Mouse (Mus musculus): ENCODE data around the gene Pik3r1. TPM values are rescaled to one million over a fixed set of nuclear protein-coding genes. Genes with fewer than 3 reads are reported as not detected.

Pik3r1 gene
- polyA plus RNA-seq, 1 experiment from 2014 or later: 18.5 TPM

DNA sequence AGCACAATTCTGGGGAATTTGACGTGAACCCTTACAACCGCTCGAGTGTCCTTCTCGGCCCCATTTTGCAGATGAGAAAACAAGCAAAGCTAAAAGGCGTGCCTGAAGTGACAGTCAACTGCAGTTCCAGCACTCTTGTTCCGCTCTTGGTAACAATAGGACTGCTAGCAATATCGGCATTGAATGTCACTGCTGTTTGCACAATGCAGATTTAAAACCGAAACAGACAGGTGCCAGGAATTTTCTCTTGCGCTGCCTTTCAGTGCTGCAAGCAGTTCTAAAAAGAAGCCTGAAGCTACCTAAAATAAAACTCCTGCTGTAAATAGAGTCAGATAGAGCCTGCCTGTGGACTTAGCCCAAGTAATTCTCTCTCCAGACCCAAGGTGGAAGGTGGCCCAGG is 4.3 kb downstream of the Pik3r1 start:
- TF ChIP-seq EP300 (IDR thresholded peaks at IDR 0.05; ENCODE audit: low read depth) (no peak), CTCF (IDR thresholded peaks at IDR 0.05; ENCODE audit: low read depth) (no peak)
- DNase-seq: no peak
- 71% methylated on average over 9 of the region's 9 CpGs for WGBS (ENCODE audit: insufficient replicate concordance)
- ATAC-seq: no peak
- peak overlapping the region; percentile 67 for H3K4me2 ChIP-seq (ENCODE audit: low read depth, low read length)
- peaks cover 68% of the 10 kb centered on the region for H3K4me1 ChIP-seq (ENCODE audit: insufficient read depth)
- H3K27me3 ChIP-seq (ENCODE audit: insufficient read depth, low read length): no peaks in the 10 kb centered on the region
- H3K9ac ChIP-seq (replicated peaks): peak overlapping the region; percentile 27; the same call in 1 of the 2 replicates
- H3K36me3 ChIP-seq (replicated peaks; ENCODE audit: insufficient read depth, low read length): no peaks in the 10 kb centered on the region
- peak overlapping the region; percentile 85 for H3K27ac ChIP-seq (ENCODE audit: low read depth)
- peak overlapping the region; percentile 13; the same call in 1 of the 2 replicates for H3K4me3 ChIP-seq (ENCODE audit: low read depth, low read length)
- no peaks in the 10 kb centered on the region for H3K9me3 ChIP-seq (ENCODE audit: low read length)

DNA sequence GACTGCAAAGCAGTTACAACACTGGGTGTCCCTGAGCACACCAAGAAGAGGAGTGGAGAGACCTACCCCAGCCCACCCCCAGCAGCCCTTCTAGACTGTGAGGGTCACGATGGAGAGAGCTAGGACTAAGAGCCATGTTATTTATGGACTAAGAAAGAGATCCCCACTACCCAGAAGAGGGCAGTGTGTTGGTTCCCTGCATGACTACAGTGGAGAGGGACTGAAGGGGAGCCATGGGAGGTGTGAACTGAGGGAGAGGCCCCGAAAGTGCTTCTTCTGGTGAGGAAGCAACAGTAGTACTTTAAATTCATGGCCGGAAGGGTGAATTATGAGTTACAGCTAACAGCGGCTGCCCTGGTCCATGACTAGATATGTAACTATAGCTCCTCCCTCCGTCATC is 4.9 kb downstream of the Pik3r1 start:
- H3K4me3 ChIP-seq (ENCODE audit: low read depth, low read length): no peak overlapping the region
- peaks cover 73% of the 10 kb centered on the region for H3K4me1 ChIP-seq (ENCODE audit: insufficient read depth)
- no peaks in the 10 kb centered on the region for H3K27me3 ChIP-seq (ENCODE audit: insufficient read depth, low read length)
- no peak for TF ChIP-seq EP300 (IDR thresholded peaks at IDR 0.05; ENCODE audit: low read depth)
- peak; percentile 34 for TF ChIP-seq CTCF (IDR thresholded peaks at IDR 0.05; ENCODE audit: low read depth)
- no peak overlapping the region for H3K9ac ChIP-seq (replicated peaks)
- DNase-seq: no peak
- H3K27ac ChIP-seq (ENCODE audit: low read depth): peak overlapping the region; percentile 85
- peak overlapping the region; percentile 67 for H3K4me2 ChIP-seq (ENCODE audit: low read depth, low read length)
- no peaks in the 10 kb centered on the region for H3K9me3 ChIP-seq (ENCODE audit: low read length)
- WGBS (ENCODE audit: insufficient replicate concordance): 62% methylated on average over 5 of the region's 5 CpGs
- ATAC-seq: no peak
- no peaks in the 10 kb centered on the region; the same call in 1 of the 2 replicates for H3K36me3 ChIP-seq (replicated peaks; ENCODE audit: insufficient read depth, low read length)

DNA sequence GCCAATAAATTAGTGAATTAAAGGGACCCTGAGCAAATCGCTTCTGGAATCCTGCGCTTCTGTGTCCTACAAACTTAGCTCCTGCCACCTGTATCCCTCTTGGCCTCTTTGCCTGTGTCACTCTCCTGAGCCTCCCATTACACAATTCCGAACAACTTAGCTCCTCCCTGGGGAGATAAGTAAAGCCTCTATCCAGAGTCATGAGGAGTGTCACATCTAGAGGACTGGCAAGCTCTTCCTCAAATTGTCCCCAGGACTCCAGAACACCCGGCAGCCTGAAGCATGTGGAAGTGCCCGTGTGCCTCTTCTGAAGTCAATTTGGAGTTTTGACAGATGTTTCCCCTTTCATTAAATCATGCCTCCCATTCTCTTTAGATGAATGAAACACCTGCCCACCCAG is 6.4 kb downstream of the Pik3r1 start:
- ATAC-seq (no peak), DNase-seq (no peak)
- H3K4me3 ChIP-seq (ENCODE audit: low read depth, low read length): no peak overlapping the region
- peaks cover 9% of the 10 kb centered on the region for H3K36me3 ChIP-seq (replicated peaks; ENCODE audit: insufficient read depth, low read length)
- H3K27ac ChIP-seq (ENCODE audit: low read depth): no peak overlapping the region
- TF ChIP-seq CTCF (IDR thresholded peaks at IDR 0.05; ENCODE audit: low read depth) (no peak), EP300 (IDR thresholded peaks at IDR 0.05; ENCODE audit: low read depth) (no peak)
- H3K9me3 ChIP-seq (ENCODE audit: low read length): no peaks in the 10 kb centered on the region
- no peaks in the 10 kb centered on the region for H3K27me3 ChIP-seq (ENCODE audit: insufficient read depth, low read length)
- H3K4me1 ChIP-seq (ENCODE audit: insufficient read depth): peaks cover 78% of the 10 kb centered on the region
- peak overlapping the region; percentile 6; the same call in 1 of the 2 replicates for H3K4me2 ChIP-seq (ENCODE audit: low read depth, low read length)
- H3K9ac ChIP-seq (replicated peaks): no peak overlapping the region
- 37% methylated on average over 5 of the region's 5 CpGs for WGBS (ENCODE audit: insufficient replicate concordance)

DNA sequence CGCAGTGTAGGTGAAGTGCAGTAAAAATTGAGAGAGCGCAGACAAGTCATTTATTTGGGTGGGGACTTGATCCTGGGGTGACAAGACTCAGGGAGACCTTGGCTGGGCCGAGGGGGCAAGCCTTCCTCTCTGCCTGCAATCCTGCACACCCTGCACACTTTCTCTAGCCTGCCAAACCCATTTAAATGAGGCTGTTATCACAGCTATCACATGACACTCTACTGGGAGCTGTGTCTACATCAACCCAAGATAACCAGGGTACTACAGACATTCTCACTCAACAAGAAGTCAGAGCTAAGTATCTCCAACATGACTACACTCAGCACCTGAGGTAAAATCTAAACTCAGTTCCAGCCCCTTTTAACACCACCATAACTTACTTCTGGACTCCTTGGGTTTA is 7.1 kb downstream of the Pik3r1 start:
- Histone ChIP-seq H3K27me3 (ENCODE audit: insufficient read depth, low read length) (no peaks in the 10 kb centered on the region), H3K4me1 (ENCODE audit: insufficient read depth) (peaks cover 71% of the 10 kb centered on the region), H3K4me2 (ENCODE audit: low read depth, low read length) (peak overlapping the region; percentile 36), H3K9ac (replicated peaks) (no peak overlapping the region), H3K36me3 (replicated peaks; ENCODE audit: insufficient read depth, low read length) (peaks cover 15% of the 10 kb centered on the region), H3K4me3 (ENCODE audit: low read depth, low read length) (no peak overlapping the region), H3K27ac (ENCODE audit: low read depth) (peak overlapping the region; percentile 60; the same call in 1 of the 2 replicates), H3K9me3 (ENCODE audit: low read length) (no peaks in the 10 kb centered on the region)
- ATAC-seq: peak; percentile 47
- DNase-seq: no peak
- TF ChIP-seq EP300 (IDR thresholded peaks at IDR 0.05; ENCODE audit: low read depth) (peak; percentile 12; the same call in 1 of the 2 replicates), CTCF (IDR thresholded peaks at IDR 0.05; ENCODE audit: low read depth) (no peak)
- WGBS (ENCODE audit: insufficient replicate concordance): 37% methylated on average over 3 of the region's 3 CpGs

DNA sequence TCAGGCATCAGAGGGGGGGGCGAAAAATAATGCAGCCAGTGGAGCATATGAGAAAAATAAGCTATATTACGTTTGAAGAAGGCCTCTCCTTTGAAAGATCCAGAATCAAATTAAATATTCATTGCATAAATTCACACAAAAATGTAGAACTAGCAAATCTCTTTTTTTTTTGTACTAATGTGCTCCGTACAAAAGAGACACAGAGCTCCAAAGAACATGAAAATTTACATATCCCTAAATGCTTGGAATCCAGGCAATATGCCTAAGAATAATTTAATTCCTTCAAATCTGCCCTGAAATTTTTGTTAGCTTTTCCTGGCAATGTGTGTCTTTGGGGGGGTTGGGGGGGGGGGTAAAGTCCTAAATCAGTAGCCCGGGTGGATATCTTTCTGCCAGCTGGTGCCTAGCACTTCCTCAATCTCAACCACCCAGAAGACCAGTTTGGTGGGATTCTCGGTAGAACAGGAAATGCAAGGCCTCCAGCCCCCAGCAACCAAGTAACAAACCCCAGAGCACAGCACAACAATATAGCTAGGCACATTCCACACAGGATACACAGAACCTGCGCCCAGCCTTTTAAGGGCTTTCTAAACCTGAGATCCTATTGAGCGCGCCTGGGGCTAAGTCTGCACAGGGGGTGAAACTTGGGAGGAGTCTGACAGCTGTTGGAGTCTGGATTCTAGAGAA is 7.9 kb downstream of the Pik3r1 start:
- no peak for ATAC-seq
- no peaks in the 10 kb centered on the region for H3K9me3 ChIP-seq (ENCODE audit: low read length)
- WGBS (ENCODE audit: insufficient replicate concordance): 27% methylated on average over 8 of the region's 8 CpGs
- peak overlapping the region; percentile 36 for H3K4me2 ChIP-seq (ENCODE audit: low read depth, low read length)
- TF ChIP-seq CTCF (IDR thresholded peaks at IDR 0.05; ENCODE audit: low read depth) (no peak), EP300 (IDR thresholded peaks at IDR 0.05; ENCODE audit: low read depth) (no peak)
- peaks cover 17% of the 10 kb centered on the region for H3K36me3 ChIP-seq (replicated peaks; ENCODE audit: insufficient read depth, low read length)
- H3K27ac ChIP-seq (ENCODE audit: low read depth): peak overlapping the region; percentile 60; the same call in 1 of the 2 replicates
- H3K9ac ChIP-seq (replicated peaks): no peak overlapping the region
- no peak for DNase-seq
- no peak overlapping the region for H3K4me3 ChIP-seq (ENCODE audit: low read depth, low read length)
- no peaks in the 10 kb centered on the region for H3K27me3 ChIP-seq (ENCODE audit: insufficient read depth, low read length)
- H3K4me1 ChIP-seq (ENCODE audit: insufficient read depth): peaks cover 63% of the 10 kb centered on the region

DNA sequence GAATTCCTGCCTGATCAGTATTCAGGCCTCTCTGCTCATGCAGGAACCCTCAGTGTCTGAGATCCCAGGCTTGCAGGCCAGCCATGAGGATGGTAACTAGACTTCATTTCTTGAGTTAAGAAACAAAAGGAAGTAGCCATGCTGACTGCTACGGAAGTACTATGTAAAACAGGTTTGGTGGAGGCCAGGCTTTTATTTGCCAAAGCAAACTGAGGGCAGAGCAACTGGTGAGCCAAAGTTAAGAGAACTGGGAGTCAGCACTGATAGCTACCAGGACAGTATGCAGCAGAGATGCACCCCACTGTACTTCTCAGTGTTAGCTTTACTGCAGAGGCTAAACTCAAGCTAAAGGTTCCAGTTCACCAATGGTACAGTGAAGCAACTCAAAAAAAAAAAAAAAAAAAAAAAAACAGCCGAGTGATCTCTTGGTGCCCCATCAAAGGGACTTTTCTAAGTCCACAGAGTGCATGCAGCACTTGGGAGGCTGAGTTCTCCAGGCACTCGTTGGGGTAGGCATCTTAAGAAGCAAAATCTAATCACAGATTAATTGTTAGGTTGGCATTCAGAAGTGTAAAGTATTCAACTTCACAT is 8.6 kb downstream of the Pik3r1 start:
- no peak overlapping the region for H3K4me3 ChIP-seq (ENCODE audit: low read depth, low read length)
- H3K9me3 ChIP-seq (ENCODE audit: low read length): no peaks in the 10 kb centered on the region
- no peak for TF ChIP-seq EP300 (IDR thresholded peaks at IDR 0.05; ENCODE audit: low read depth)
- no peak for TF ChIP-seq CTCF (IDR thresholded peaks at IDR 0.05; ENCODE audit: low read depth)
- no peaks in the 10 kb centered on the region for H3K27me3 ChIP-seq (ENCODE audit: insufficient read depth, low read length)
- peaks cover 59% of the 10 kb centered on the region for H3K4me1 ChIP-seq (ENCODE audit: insufficient read depth)
- WGBS (ENCODE audit: insufficient replicate concordance): 11% methylated on average over 3 of the region's 3 CpGs
- DNase-seq (no peak), ATAC-seq (no peak)
- H3K9ac ChIP-seq (replicated peaks): no peak overlapping the region
- H3K4me2 ChIP-seq (ENCODE audit: low read depth, low read length): peak overlapping the region; percentile 33
- H3K36me3 ChIP-seq (replicated peaks; ENCODE audit: insufficient read depth, low read length): peaks cover 17% of the 10 kb centered on the region
- peak overlapping the region; percentile 48 for H3K27ac ChIP-seq (ENCODE audit: low read depth)

All from liver, postnatal 0 days (tissue).